Mouse (Mus musculus) G1E (cell line): ENCODE data around the gene Ldb3.

Experiments used
- CTCF ChIP-seq: IDR thresholded peaks from 2 replicates; pipeline ENCODE4 v1.5.1; 2012; ENCODE audit warnings: low read depth, low read length, inconsistent platforms, mixed read lengths
- GATA1 ChIP-seq: IDR thresholded peaks from 2 replicates; pipeline ENCODE4 v1.6.1; 2012; ENCODE audit warnings: borderline replicate concordance, low read length, inconsistent platforms, mixed read lengths
- GATA2 ChIP-seq: IDR thresholded peaks from 2 replicates; pipeline ENCODE4 v1.6.1; 2012; ENCODE audit warnings: low read depth, low read length, inconsistent platforms, borderline replicate concordance
- POLR2AphosphoS5 ChIP-seq: IDR thresholded peaks from 2 replicates; pipeline ENCODE4 v1.6.1; 2012; ENCODE audit warnings: low read depth, low read length, inconsistent platforms; ENCODE audit not compliant: insufficient replicate concordance
- TAL1 ChIP-seq: conservative IDR thresholded peaks from 2 replicates; pipeline ENCODE4 v1.6.1; 2012; ENCODE audit warnings: low read depth, low read length, inconsistent platforms, mixed read lengths

GRCm38 (mm10) chr14:34561647-34562046, 26.8 kb downstream of the Ldb3 start:
- TF ChIP-seq CTCF = no peak
- no peak for TF ChIP-seq TAL1
- no peak for TF ChIP-seq POLR2AphosphoS5
- no peak for TF ChIP-seq GATA1
- TF ChIP-seq GATA2 = no peak
